Mouse (Mus musculus) embryonic facial prominence, embryonic 10.5 days (tissue): ENCODE data around the gene Dmd. TPM values are rescaled to one million over a fixed set of nuclear protein-coding genes. Genes with fewer than 3 reads are reported as not detected.
A peak's percentile ranks its signal among the peaks of the same experiment; 100 is the strongest.
"Not testable (repeated sequence)": the region's sequence is repeated elsewhere in the genome, so short reads cannot be mapped to it uniquely, and the experiment has no call there.

Experiments
- DNase-seq: peaks from one replicate; pipeline ENCODE4 v3.0.0-alpha.2; 2017; ENCODE audit warnings: low spot score
- H3K27ac ChIP-seq: fragments of 300-500 bp; sonication (generic); replicated peaks from 2 replicates; pipeline ENCODE4 v1.5.1; 2016; ENCODE audit warnings: mild to moderate bottlenecking
- H3K27me3 ChIP-seq: fragments of 300-500 bp; sonication (generic); replicated peaks from 2 replicates; pipeline ENCODE4 v1.6.1; 2016; ENCODE audit warnings: low read depth, mild to moderate bottlenecking; ENCODE audit not compliant: poor library complexity, severe bottlenecking
- H3K36me3 ChIP-seq: fragments of 300-500 bp; sonication (generic); replicated peaks from 2 replicates; pipeline ENCODE4 v1.6.1; 2016; ENCODE audit warnings: mild to moderate bottlenecking, moderate library complexity
- H3K4me1 ChIP-seq: fragments of 300-500 bp; sonication (generic); 2 replicates; pipeline ENCODE4 v1.6.1; 2016
- H3K4me3 ChIP-seq: fragments of 300-500 bp; sonication (generic); 2 replicates; pipeline ENCODE4 v1.5.1; 2016; ENCODE audit warnings: mild to moderate bottlenecking, moderate library complexity
- H3K9me3 ChIP-seq: fragments of 300-500 bp; sonication (generic); 2 replicates; pipeline ENCODE4 v1.6.1; 2016; ENCODE audit warnings: mild to moderate bottlenecking
- WGBS: fragments of 180-500 bp; shearing (Covaris S2); methylation state at CpG from one replicate; pipeline ENCODE4 v1.1.7; 2016; 5-methylcytosine and 5-hydroxymethylcytosine counted together
- polyA plus RNA-seq: library from polyadenylated mRNA; unstranded; fragments of >200 nt; fragmentation: Nextera tagmentation; extraction: Ambion mirVana; gene quantifications from 2 replicates; pipeline ENCODE4 v1.2.1, GENCODE M21; 2016

The Dmd gene
- polyA plus RNA-seq, 1 experiment from 2014 or later: 11.2 TPM

DNA sequence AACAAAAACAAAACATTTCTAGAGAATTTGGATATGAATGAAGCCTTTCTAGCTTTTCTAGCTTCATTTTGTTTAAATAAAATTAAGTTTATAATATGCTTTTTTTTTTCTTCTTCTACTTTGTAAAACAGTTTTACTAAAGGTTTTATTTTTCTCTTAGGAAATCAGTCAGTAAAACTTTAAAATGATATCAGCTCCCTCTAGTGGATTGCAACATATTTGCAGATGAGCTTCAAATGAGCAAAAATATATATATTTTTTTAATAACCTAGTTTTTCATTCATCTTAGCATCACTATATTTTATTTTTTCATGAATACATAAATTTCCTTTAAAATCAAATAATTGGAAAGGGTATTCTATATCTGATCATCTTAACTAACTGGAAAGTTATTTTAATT lies 838.7 kb downstream of the Dmd start:
- no peaks in the 10 kb centered on the region for H3K36me3 ChIP-seq
- H3K4me1 ChIP-seq: no peaks in the 10 kb centered on the region
- H3K9me3 ChIP-seq: no peaks in the 10 kb centered on the region
- H3K27ac ChIP-seq: no peak overlapping the region
- no peaks in the 10 kb centered on the region for H3K27me3 ChIP-seq
- no peak for DNase-seq
- H3K4me3 ChIP-seq: no peak overlapping the region

DNA sequence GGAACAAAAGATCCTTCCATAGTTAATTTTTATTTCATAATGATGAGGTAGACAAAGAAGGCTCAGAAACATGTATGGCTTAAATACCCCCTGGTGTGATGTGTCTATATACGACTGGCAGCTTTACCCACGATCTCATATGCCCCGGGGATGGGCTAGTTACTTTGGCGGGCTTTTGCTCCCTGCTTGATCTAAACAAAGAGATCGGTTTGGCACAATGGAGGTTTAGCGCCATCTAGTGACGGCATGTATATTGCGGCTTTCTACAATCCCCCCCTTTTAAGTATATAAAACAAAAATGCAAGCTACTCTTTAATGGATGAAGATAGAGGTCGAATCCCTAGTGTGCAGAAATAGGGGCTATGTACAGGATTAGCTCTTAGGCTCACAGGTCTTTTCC lies 918.8 kb downstream of the Dmd start:
- 52% methylated on average over 9 of the region's 9 CpGs for WGBS

DNA sequence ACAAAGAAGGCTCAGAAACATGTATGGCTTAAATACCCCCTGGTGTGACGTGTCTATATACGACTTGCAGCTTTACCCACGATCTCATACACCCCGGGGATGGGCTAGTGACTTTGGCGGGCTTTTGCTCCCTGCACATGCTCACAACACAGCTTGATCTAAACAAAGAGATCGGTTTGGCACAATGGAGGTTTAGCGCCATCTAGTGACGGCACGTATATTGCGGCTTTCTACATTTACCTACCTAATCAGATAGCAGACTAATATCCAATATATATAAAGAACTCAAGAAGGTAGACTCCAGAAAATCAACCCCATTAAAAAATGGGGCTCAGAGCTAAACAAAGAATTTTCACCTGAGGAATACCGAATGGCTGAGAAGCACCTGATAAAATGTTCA lies 926.7 kb downstream of the Dmd start:
- not testable (repeated sequence) for H3K27me3 ChIP-seq, H3K36me3 ChIP-seq, H3K4me3 ChIP-seq, H3K27ac ChIP-seq, H3K9me3 ChIP-seq, H3K4me1 ChIP-seq, DNase-seq
- 86% methylated on average over 11 of the region's 11 CpGs for WGBS

More for the DNA sequence above, 918.8 kb downstream of the Dmd start:
- H3K9me3 ChIP-seq, H3K4me1 ChIP-seq, H3K27me3 ChIP-seq, H3K27ac ChIP-seq, H3K4me3 ChIP-seq, H3K36me3 ChIP-seq: not testable (repeated sequence)
- peak; percentile 22 for DNase-seq

DNA sequence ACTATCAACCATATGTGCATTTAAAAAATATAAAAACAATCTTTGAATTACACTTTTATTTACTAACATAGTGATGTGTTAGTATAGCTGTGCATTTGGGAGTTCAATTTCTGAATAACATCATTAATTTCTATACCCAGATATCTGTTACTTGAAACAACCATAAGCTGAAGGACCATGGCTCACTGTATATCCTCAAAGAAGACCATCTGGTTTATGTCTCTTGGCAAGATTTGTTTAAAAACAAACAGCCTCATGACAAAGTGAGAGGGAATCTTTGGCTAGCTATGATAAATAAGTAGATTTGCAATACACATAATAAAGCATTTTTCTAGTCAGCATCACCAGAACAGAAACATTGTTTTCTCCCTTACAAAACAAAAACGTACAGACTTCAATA lies 1027.2 kb downstream of the Dmd start:
- Histone ChIP-seq H3K27me3 (no peaks in the 10 kb centered on the region), H3K36me3 (no peaks in the 10 kb centered on the region), H3K4me1 (no peaks in the 10 kb centered on the region), H3K27ac (no peak overlapping the region), H3K9me3 (no peaks in the 10 kb centered on the region), H3K4me3 (no peak overlapping the region)
- WGBS: 70% methylated on average over 1 of the region's 1 CpGs
- DNase-seq: no peak

DNA sequence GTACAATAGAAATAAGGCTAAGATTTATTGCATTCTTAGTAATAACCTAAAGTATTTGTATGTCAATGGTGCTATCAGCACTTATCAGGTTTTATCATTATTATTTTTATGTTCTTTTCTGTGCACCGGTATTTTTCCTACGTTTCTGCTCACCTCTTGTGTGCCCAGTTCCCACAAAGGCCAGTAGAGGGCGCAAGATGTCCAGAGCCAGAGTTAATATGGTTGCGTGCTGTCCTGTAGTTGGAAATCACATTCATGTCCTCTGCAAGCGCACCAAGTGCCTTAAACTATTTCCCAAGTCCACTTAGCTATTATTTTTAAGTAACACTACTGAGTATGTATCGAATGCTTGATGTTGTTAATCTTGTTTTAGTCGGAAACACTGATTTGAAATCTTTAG lies 1052.6 kb downstream of the Dmd start:
- Histone ChIP-seq H3K4me3 (no peak overlapping the region), H3K36me3 (no peaks in the 10 kb centered on the region), H3K27ac (no peak overlapping the region), H3K27me3 (no peaks in the 10 kb centered on the region), H3K9me3 (no peaks in the 10 kb centered on the region), H3K4me1 (no peaks in the 10 kb centered on the region)
- 43% methylated on average over 7 of the region's 7 CpGs for WGBS
- peak; percentile 49 for DNase-seq

DNA sequence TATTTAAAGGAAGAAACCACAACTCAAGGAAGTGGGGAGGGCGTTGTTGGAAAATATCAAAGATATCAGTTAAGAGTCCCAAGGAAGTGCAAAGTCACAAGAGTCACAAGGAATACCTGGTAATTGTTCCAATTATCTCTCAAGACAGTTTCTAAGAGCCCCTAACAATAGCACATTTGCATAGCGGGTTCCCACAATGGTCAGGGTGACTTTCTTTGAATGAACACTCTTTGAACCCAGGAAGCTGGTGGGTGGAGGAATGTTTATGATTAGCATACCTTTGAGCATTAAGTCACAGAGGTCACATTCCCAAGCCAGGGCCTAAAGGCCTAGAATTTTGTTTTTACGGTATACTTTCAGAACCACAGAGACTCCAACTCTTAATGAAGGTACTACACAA lies 1113.8 kb downstream of the Dmd start:
- DNase-seq, H3K4me1 ChIP-seq, H3K9me3 ChIP-seq, H3K27me3 ChIP-seq, H3K27ac ChIP-seq, H3K4me3 ChIP-seq, H3K36me3 ChIP-seq: not testable (repeated sequence)
- WGBS: 89% methylated on average over 3 of the region's 3 CpGs

DNA sequence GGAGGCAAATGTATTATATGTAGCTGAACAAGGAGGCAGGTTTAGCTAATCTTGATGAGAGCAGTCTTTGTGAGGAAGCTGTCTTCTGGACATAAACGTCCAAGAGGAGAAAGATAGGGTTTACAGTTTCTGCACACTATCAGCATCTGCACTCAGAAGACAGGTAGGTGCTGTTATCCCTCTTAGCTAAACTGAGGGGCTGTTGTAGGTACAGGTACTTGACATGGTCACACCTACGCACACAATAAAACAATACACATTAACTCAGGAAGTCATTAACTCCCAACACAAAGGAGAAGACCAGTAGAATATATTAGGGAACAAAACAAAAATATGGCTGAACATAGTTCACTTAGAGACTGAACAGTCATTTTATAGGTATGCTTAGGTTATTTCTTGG lies 1217.2 kb downstream of the Dmd start:
- Histone ChIP-seq H3K4me3 (no peak overlapping the region), H3K36me3 (no peaks in the 10 kb centered on the region), H3K27ac (no peak overlapping the region), H3K27me3 (no peaks in the 10 kb centered on the region), H3K9me3 (no peaks in the 10 kb centered on the region), H3K4me1 (no peaks in the 10 kb centered on the region)
- 83% methylated on average over 2 of the region's 2 CpGs for WGBS
- DNase-seq: no peak

DNA sequence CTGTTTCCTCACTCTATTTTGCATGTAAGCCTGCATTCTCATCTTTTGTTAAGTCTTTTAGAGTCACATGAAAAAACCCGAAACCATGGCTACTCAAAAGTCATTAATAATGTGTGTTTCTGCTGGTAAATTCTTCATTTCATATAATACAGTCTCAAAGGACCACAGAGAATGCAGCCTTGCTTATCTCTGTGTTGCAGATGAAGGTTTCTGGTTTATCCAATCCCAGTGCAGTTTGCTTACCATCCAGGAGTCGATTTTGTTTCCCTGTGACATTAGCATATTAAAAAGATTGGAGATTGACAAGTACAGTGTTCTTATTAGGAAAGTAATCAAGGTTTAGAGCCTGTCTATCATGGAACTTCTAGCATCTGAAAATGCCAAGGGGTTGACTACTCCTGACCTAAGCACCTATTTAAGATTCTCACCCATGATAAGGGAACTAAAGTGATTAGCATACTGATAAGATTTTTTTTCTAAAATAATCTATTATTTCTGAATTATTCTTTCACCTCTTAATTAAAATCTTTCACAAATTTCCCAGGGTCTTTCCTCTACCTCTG lies 1292.7 kb downstream of the Dmd start:
- no peaks in the 10 kb centered on the region for H3K36me3 ChIP-seq
- no peaks in the 10 kb centered on the region for H3K27me3 ChIP-seq
- DNase-seq: no peak
- no peaks in the 10 kb centered on the region for H3K4me1 ChIP-seq
- WGBS: 71% methylated on average over 2 of the region's 2 CpGs
- H3K4me3 ChIP-seq: no peak overlapping the region
- no peak overlapping the region for H3K27ac ChIP-seq
- no peaks in the 10 kb centered on the region for H3K9me3 ChIP-seq

DNA sequence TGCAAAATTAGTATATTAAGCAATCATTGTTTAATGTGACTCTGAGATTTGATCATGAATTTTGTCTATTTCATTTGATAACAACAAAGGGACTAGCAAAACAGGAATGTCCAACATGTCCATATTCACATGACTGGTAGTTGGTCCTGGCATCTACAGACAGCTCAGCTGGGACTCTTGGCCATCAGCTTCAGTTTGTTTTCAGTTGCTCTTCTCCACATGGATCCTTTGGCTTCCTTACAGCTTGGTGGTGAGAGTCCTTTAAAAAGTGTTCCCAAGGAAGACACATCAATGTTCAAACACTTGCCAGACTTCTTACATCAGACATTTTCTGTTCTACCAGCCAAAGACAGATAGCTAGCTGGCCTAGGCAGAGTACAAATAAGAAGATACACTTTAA lies 1381.9 kb downstream of the Dmd start:
- no peak overlapping the region for H3K4me3 ChIP-seq
- H3K27me3 ChIP-seq: no peaks in the 10 kb centered on the region
- H3K9me3 ChIP-seq: no peaks in the 10 kb centered on the region
- no peaks in the 10 kb centered on the region for H3K4me1 ChIP-seq
- no peak overlapping the region for H3K27ac ChIP-seq
- DNase-seq: no peak
- no peaks in the 10 kb centered on the region for H3K36me3 ChIP-seq

DNA sequence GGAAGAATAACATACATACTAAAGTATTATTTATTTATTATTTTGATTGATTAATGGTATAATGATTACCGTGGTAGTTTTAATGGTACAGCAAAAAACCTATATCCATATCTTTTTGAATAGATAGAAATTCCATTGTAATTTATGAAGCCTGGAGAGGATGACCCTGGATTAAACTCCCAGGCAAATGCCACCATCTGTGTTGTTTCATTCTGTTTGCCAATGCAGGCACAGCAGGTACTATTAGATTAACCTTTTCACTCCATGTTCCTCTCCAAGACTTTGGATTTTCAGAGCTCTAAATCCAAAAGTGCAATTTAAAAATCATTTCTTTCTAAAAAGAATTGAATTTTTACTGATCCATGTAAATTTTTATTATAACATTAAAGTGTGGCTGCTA lies 1383.5 kb downstream of the Dmd start:
- 90% methylated on average over 1 of the region's 1 CpGs for WGBS

DNA sequence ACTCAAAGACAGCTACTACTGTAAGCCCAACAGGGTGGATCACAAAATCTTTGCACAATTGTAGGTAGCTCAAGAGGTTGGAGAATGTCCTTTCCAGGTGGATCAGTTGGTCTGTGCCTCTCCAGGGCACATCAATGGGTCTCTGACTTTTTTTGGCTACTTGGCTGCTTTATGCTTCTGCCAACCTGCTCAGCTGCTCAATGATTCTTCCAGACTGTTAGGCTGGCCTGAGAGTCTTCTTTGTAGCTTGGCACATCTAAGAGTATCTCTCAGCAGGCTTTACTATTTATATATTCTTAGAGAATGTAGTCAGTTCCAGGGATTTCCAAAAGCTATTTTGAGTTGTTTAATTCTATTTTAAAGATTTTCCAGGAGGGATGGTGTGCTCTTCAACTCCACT lies 1416.3 kb downstream of the Dmd start:
- Histone ChIP-seq H3K36me3 (no peaks in the 10 kb centered on the region), H3K27me3 (no peaks in the 10 kb centered on the region), H3K4me3 (no peak overlapping the region), H3K9me3 (no peaks in the 10 kb centered on the region), H3K27ac (no peak overlapping the region), H3K4me1 (no peaks in the 10 kb centered on the region)
- DNase-seq: no peak

More for the DNA sequence above, 1383.5 kb downstream of the Dmd start:
- Histone ChIP-seq H3K4me1 (no peaks in the 10 kb centered on the region), H3K27ac (no peak overlapping the region), H3K4me3 (no peak overlapping the region), H3K36me3 (no peaks in the 10 kb centered on the region), H3K9me3 (no peaks in the 10 kb centered on the region), H3K27me3 (no peaks in the 10 kb centered on the region)
- no peak for DNase-seq

DNA sequence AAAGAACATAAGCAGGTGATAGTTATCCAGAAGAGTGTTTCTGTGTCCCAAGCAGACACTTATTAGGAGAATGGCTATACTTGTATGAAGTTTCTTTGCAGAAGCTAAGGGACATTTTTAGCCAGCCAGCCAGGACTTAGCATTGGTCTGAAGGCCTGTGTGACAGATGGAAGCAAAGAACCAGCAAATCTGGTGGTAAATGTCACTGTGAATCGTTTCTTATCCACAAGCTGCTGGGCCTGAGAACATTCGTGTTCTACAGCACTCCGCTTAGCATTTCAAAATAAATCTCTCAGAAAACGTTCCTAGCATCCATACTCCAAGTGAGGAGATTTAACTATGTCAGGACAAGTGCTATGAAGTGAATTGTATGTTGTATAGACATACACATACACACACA lies 1486.9 kb downstream of the Dmd start:
- H3K27ac ChIP-seq: no peak overlapping the region
- WGBS: 80% methylated on average over 4 of the region's 4 CpGs
- DNase-seq: no peak
- H3K36me3 ChIP-seq: no peaks in the 10 kb centered on the region
- no peaks in the 10 kb centered on the region for H3K9me3 ChIP-seq
- no peaks in the 10 kb centered on the region; the same call in 1 of the 2 replicates for H3K27me3 ChIP-seq
- H3K4me3 ChIP-seq: no peak overlapping the region
- H3K4me1 ChIP-seq: no peaks in the 10 kb centered on the region

DNA sequence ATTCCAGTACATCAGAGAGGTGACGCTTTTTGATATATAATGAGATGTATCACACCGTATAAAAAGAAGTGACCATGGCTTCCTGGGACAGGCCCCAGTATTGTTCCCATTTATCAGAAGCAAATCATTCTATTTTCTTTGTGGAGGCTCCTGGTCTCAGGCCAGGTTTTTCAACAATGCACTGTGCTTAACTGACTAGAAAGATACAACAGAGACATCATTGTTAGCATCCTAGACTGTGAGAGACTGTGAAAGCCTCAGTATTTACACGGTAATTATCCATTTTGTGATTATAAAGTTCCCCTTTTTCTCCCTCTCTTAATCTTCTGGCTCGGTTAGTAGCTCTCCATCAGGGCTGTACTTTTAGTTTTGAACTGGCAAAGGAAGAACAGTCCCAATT lies 1487.9 kb downstream of the Dmd start:
- no peak for DNase-seq

DNA sequence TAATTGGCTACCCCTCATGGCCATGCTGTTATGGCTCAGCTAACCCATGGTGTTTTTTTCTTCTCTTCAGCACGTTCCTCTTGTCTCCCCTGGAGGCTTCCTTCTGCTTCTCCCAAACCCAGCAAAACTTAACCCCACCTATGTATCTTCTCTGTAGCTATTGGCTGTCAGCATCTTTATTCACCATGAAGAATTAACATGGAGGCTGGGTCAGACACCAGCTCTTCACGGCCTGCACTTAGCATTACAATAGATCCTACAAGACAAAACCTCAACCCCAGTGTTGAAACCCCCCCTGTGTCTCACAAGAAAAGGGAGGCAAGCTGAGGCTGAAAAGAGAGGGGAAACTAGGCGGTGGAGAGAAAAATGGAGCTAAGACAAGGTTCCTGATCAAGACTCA lies 1494.3 kb downstream of the Dmd start:
- Histone ChIP-seq H3K27me3 (no peaks in the 10 kb centered on the region), H3K4me3 (no peak overlapping the region), H3K27ac (no peak overlapping the region), H3K4me1 (no peaks in the 10 kb centered on the region), H3K36me3 (no peaks in the 10 kb centered on the region), H3K9me3 (no peaks in the 10 kb centered on the region)
- no peak for DNase-seq
- 50% methylated on average over 3 of the region's 3 CpGs for WGBS

More for the DNA sequence above, 1487.9 kb downstream of the Dmd start:
- Histone ChIP-seq H3K9me3 (no peaks in the 10 kb centered on the region), H3K27ac (no peak overlapping the region), H3K36me3 (no peaks in the 10 kb centered on the region), H3K4me1 (no peaks in the 10 kb centered on the region), H3K27me3 (no peaks in the 10 kb centered on the region; the same call in 1 of the 2 replicates), H3K4me3 (no peak overlapping the region)
- WGBS: 43% methylated on average over 4 of the region's 4 CpGs
